Mouse (Mus musculus): ENCODE data around the gene Il2rb. TPM values are rescaled to one million over a fixed set of nuclear protein-coding genes. Genes with fewer than 3 reads are reported as not detected.

Gene Il2rb
- total and polyA plus RNA-seq, 2 experiments from 2014 or later, result 0.19 to 0.38 TPM

GRCm38 (mm10) chr15:78527973-78528372 lies 32.9 kb upstream of the Il2rb start:
- no peak overlapping the region for H3K27ac ChIP-seq (ENCODE audit: low read depth, low read length)

GRCm38 (mm10) chr15:78524163-78524562 lies 29.1 kb upstream of the Il2rb start:
- Histone ChIP-seq H3K9me3 (ENCODE audit: low read length) (no peaks in the 10 kb centered on the region), H3K4me3 (ENCODE audit: low read depth, low read length) (no peak overlapping the region), H3K4me1 (ENCODE audit: insufficient read depth, low read length) (peaks cover 4% of the 10 kb centered on the region; the same call in 1 of the 2 replicates), H3K27me3 (ENCODE audit: insufficient read depth, low read length) (no peaks in the 10 kb centered on the region), H3K9ac (replicated peaks; ENCODE audit: low read length, poor library complexity, severe bottlenecking) (no peak overlapping the region), H3K4me2 (ENCODE audit: low read depth, low read length, poor library complexity, severe bottlenecking) (no peak overlapping the region), H3K36me3 (ENCODE audit: insufficient read depth, low read length) (no peaks in the 10 kb centered on the region), H3K27ac (ENCODE audit: low read depth, low read length) (no peak overlapping the region)
- no peak for TF ChIP-seq CTCF (IDR thresholded peaks at IDR 0.05)
- DNase-seq (ENCODE audit: low spot score) (no peak), ATAC-seq (ENCODE audit: low FRiP score) (no peak)
- 84% methylated on average over 5 of the region's 5 CpGs for WGBS

More at GRCm38 (mm10) chr15:78527973-78528372, 32.9 kb upstream of the Il2rb start:
- WGBS, result 85% methylated on average over 7 of the region's 7 CpGs
- H3K4me2 ChIP-seq (ENCODE audit: low read depth, low read length, poor library complexity, severe bottlenecking), result no peak overlapping the region
- ATAC-seq (ENCODE audit: low FRiP score), result no peak
- H3K4me1 ChIP-seq (ENCODE audit: insufficient read depth, low read length), result peaks cover 6% of the 10 kb centered on the region; the same call in 1 of the 2 replicates
- no peak overlapping the region for H3K9ac ChIP-seq (replicated peaks; ENCODE audit: low read length, poor library complexity, severe bottlenecking)
- TF ChIP-seq CTCF (IDR thresholded peaks at IDR 0.05), result no peak
- H3K36me3 ChIP-seq (ENCODE audit: insufficient read depth, low read length), result no peaks in the 10 kb centered on the region
- DNase-seq (ENCODE audit: low spot score), result peak; percentile 49
- H3K27me3 ChIP-seq (ENCODE audit: insufficient read depth, low read length), result no peaks in the 10 kb centered on the region
- no peak overlapping the region for H3K4me3 ChIP-seq (ENCODE audit: low read depth, low read length)
- no peaks in the 10 kb centered on the region for H3K9me3 ChIP-seq (ENCODE audit: low read length)

- H3K4me1 ChIP-seq (ENCODE audit: insufficient read depth, low read length), result no peaks in the 10 kb centered on the region
- H3K27ac ChIP-seq (ENCODE audit: low read depth, low read length), result no peak overlapping the region
- 80% methylated on average over 6 of the region's 6 CpGs for WGBS
- no peaks in the 10 kb centered on the region for H3K36me3 ChIP-seq (ENCODE audit: insufficient read depth, low read length)
- DNase-seq (ENCODE audit: low spot score) (no peak), ATAC-seq (ENCODE audit: low FRiP score) (no peak)
- no peak overlapping the region for H3K9ac ChIP-seq (replicated peaks; ENCODE audit: low read length, poor library complexity, severe bottlenecking)
- no peak overlapping the region for H3K4me3 ChIP-seq (ENCODE audit: low read depth, low read length)
- H3K27me3 ChIP-seq (ENCODE audit: insufficient read depth, low read length), result no peaks in the 10 kb centered on the region
- no peak for TF ChIP-seq CTCF (IDR thresholded peaks at IDR 0.05)
- H3K4me2 ChIP-seq (ENCODE audit: low read depth, low read length, poor library complexity, severe bottlenecking), result no peak overlapping the region
- no peaks in the 10 kb centered on the region for H3K9me3 ChIP-seq (ENCODE audit: low read length)
These were observed 26.8 kb upstream of the Il2rb start for GRCm38 (mm10) chr15:78521892-78522291.

GRCm38 (mm10) chr15:78521331-78521730 lies 26.3 kb upstream of the Il2rb start:
- ATAC-seq (ENCODE audit: low FRiP score) (no peak), DNase-seq (ENCODE audit: low spot score) (no peak)
- no peak for TF ChIP-seq CTCF (IDR thresholded peaks at IDR 0.05)
- H3K9ac ChIP-seq (replicated peaks; ENCODE audit: low read length, poor library complexity, severe bottlenecking), result no peak overlapping the region
- no peak overlapping the region for H3K27ac ChIP-seq (ENCODE audit: low read depth, low read length)
- no peak overlapping the region for H3K4me3 ChIP-seq (ENCODE audit: low read depth, low read length)
- no peaks in the 10 kb centered on the region for H3K27me3 ChIP-seq (ENCODE audit: insufficient read depth, low read length)
- 72% methylated on average over 8 of the region's 8 CpGs for WGBS
- no peaks in the 10 kb centered on the region for H3K9me3 ChIP-seq (ENCODE audit: low read length)
- no peaks in the 10 kb centered on the region for H3K4me1 ChIP-seq (ENCODE audit: insufficient read depth, low read length)
- H3K4me2 ChIP-seq (ENCODE audit: low read depth, low read length, poor library complexity, severe bottlenecking), result no peak overlapping the region
- H3K36me3 ChIP-seq (ENCODE audit: insufficient read depth, low read length), result no peaks in the 10 kb centered on the region

- no peaks in the 10 kb centered on the region for H3K27me3 ChIP-seq (ENCODE audit: insufficient read depth, low read length)
- no peak overlapping the region for H3K9ac ChIP-seq (replicated peaks; ENCODE audit: low read length, poor library complexity, severe bottlenecking)
- ATAC-seq (ENCODE audit: low FRiP score) (no peak), DNase-seq (ENCODE audit: low spot score) (no peak)
- H3K27ac ChIP-seq (ENCODE audit: low read depth, low read length), result no peak overlapping the region
- 74% methylated on average over 13 of the region's 13 CpGs for WGBS
- no peak overlapping the region for H3K4me3 ChIP-seq (ENCODE audit: low read depth, low read length)
- H3K4me2 ChIP-seq (ENCODE audit: low read depth, low read length, poor library complexity, severe bottlenecking), result no peak overlapping the region
- H3K4me1 ChIP-seq (ENCODE audit: insufficient read depth, low read length), result no peaks in the 10 kb centered on the region
- H3K9me3 ChIP-seq (ENCODE audit: low read length), result no peaks in the 10 kb centered on the region
- no peak for TF ChIP-seq CTCF (IDR thresholded peaks at IDR 0.05)
- H3K36me3 ChIP-seq (ENCODE audit: insufficient read depth, low read length), result no peaks in the 10 kb centered on the region
These were observed 25.1 kb upstream of the Il2rb start for GRCm38 (mm10) chr15:78520112-78520715.

- no peaks in the 10 kb centered on the region for H3K27me3 ChIP-seq (ENCODE audit: insufficient read depth, low read length)
- DNase-seq (ENCODE audit: low spot score) (no peak), ATAC-seq (ENCODE audit: low FRiP score) (no peak)
- no peak overlapping the region for H3K4me3 ChIP-seq (ENCODE audit: low read depth, low read length)
- H3K27ac ChIP-seq (ENCODE audit: low read depth, low read length), result no peak overlapping the region
- H3K9me3 ChIP-seq (ENCODE audit: low read length), result no peaks in the 10 kb centered on the region
- H3K9ac ChIP-seq (replicated peaks; ENCODE audit: low read length, poor library complexity, severe bottlenecking), result no peak overlapping the region
- WGBS, result 76% methylated on average over 7 of the region's 7 CpGs
- H3K4me2 ChIP-seq (ENCODE audit: low read depth, low read length, poor library complexity, severe bottlenecking), result no peak overlapping the region
- no peaks in the 10 kb centered on the region for H3K36me3 ChIP-seq (ENCODE audit: insufficient read depth, low read length)
- no peaks in the 10 kb centered on the region for H3K4me1 ChIP-seq (ENCODE audit: insufficient read depth, low read length)
- TF ChIP-seq CTCF (IDR thresholded peaks at IDR 0.05), result no peak
These were observed 23.1 kb upstream of the Il2rb start for GRCm38 (mm10) chr15:78518221-78518620.
